Mouse (Mus musculus): ENCODE measurements around the gene Shisa5.

- TF ChIP-seq CTCF (IDR thresholded peaks at IDR 0.05 in 2 of 3, conservative IDR thresholded peaks at IDR 0.05 in 1 of 3; ENCODE audit: control insufficient read depth in 1 of 3, insufficient read depth in 1 of 3, low read depth in 2 of 3, low read length in 3 of 3, poor library complexity in 1 of 3, severe bottlenecking in 1 of 3) (no peak), MXI1 (IDR thresholded peaks at IDR 0.05; ENCODE audit: low read depth, low read length) (no peak), MAFK (IDR thresholded peaks at IDR 0.05; ENCODE audit: borderline replicate concordance, low read depth, low read length) (no peak), EP300 (IDR thresholded peaks at IDR 0.05; ENCODE audit: low read depth in 1 of 2, low read length in 2 of 2) (no peak), ZNF384 (IDR thresholded peaks at IDR 0.05; ENCODE audit: low read depth, low read length) (no peak), MAX (IDR thresholded peaks at IDR 0.05; ENCODE audit: low read length) (no peak), POLR2A (IDR thresholded peaks at IDR 0.05; ENCODE audit: control insufficient read depth in 1 of 2, insufficient read depth in 1 of 2, low read depth in 1 of 2, low read length in 2 of 2, poor library complexity in 1 of 2) (no peak), JUND (IDR thresholded peaks at IDR 0.05; ENCODE audit: low read depth, low read length) (no peak), ZKSCAN1 (IDR thresholded peaks at IDR 0.05; ENCODE audit: low read depth, low read length) (no peak), MAZ (IDR thresholded peaks at IDR 0.05; ENCODE audit: low read depth, low read length) (no peak), NELFE (IDR thresholded peaks at IDR 0.05; ENCODE audit: low read depth, low read length) (no peak), ZC3H11A (IDR thresholded peaks at IDR 0.05; ENCODE audit: low read depth, low read length) (no peak), POLR2AphosphoS2 (IDR thresholded peaks at IDR 0.05; ENCODE audit: low read length) (no peak), RAD21 (IDR thresholded peaks at IDR 0.05; ENCODE audit: low read depth, low read length) (no peak)
These were observed 14.3 kb downstream of the Shisa5 start for GRCm38 (mm10) chr9:109052490-109053260.

Measured in MEL (cell line).